Mouse (Mus musculus) G1E (cell line): ENCODE data around the gene Cc2d2a.

Source experiments
- CTCF ChIP-seq: IDR thresholded peaks from 2 replicates; pipeline ENCODE4 v1.5.1; 2012; ENCODE audit warnings: low read depth, low read length, inconsistent platforms, mixed read lengths
- GATA1 ChIP-seq: IDR thresholded peaks from 2 replicates; pipeline ENCODE4 v1.6.1; 2012; ENCODE audit warnings: borderline replicate concordance, low read length, inconsistent platforms, mixed read lengths
- POLR2AphosphoS5 ChIP-seq: IDR thresholded peaks from 2 replicates; pipeline ENCODE4 v1.6.1; 2012; ENCODE audit warnings: low read depth, low read length, inconsistent platforms; ENCODE audit not compliant: insufficient replicate concordance
- TAL1 ChIP-seq: conservative IDR thresholded peaks from 2 replicates; pipeline ENCODE4 v1.6.1; 2012; ENCODE audit warnings: low read depth, low read length, inconsistent platforms, mixed read lengths

DNA sequence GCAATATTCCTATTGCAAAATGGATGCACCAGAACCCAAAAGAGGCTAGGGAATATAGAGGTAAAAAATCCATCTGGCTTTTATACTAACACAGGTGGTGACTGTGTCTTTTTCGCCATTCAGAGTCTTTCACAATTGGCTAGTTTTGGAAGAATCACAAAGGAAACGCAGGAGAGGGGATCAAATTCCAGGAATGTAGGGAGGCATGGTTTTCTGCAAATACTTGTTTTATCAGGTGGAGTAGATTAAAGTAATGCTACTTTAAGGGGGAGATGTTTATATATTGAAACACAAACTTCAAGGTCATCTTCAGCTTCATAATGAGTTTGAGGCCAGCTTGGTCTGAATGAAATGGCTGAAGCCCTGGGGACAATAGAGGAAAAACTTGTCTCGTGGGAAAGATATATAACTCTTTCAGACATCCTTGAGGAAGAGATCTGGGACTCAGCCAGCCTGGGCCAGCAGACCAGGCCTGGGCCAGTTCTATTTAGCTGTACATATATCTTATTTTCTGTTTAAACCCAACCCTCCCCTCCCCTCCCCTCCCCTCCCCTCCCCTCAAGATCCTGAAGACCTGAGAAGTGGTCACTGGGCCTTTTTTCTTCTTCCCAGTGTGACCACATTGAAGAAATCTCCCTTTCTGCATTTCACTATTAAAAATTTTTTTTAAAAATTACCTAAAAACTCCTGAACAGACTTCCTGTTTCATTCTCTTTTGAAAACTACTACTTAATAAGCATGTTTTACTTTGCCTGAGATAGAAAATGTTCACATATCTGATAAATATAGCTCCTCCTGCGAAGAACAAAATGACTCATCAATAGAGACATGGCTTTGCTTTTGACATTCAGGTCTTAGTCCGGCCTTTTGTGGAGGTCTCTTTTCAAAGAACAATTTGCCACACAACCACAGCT lies 59.6 kb downstream of the Cc2d2a start:
- TF ChIP-seq CTCF (no peak), TAL1 (no peak), GATA1 (no peak), POLR2AphosphoS5 (no peak)
